Mouse (Mus musculus) retina, adult 2 months (tissue): ENCODE measurements around the gene Trak1.
"Not testable (repeated sequence)": the region's sequence is repeated elsewhere in the genome, so short reads cannot be mapped to it uniquely, and the experiment has no call there.

Experiments
- DNase-seq: peaks from one replicate; pipeline ENCODE4 v3.0.0-alpha.2; 2012; ENCODE audit warnings: low read depth, low spot score

Gene Trak1

DNA sequence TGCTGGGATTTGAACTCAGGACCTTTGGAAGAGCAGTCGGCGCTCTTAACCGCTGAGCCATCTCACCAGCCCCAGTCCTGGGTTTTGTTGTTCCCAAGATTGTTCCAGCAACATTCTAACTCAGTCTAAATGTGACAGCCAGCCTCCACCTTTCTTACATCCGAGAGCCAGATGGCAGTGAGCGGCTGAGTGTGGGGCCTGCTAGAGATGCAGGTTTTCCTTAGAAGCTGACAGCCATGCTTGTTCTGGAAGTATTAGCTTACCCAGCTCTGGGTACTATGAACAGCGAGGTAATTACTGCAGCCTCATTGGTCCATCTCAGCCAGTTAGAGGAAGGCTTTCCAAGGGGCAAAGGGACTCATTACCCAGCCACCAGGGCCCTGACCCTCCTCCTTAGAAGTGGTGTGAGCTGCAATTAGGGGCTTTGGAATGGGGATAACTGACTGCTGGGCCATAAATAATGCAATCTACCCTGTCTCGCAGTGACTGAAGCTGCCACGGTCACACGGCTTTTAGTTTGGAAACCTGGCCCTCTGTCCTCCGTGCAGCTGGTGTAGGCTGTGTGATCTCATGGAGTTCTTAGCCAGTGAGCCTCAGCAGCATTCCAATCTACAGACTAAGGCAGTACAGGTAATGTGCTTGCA is 22.1 kb downstream of the Trak1 start:
- DNase-seq, result no peak

DNA sequence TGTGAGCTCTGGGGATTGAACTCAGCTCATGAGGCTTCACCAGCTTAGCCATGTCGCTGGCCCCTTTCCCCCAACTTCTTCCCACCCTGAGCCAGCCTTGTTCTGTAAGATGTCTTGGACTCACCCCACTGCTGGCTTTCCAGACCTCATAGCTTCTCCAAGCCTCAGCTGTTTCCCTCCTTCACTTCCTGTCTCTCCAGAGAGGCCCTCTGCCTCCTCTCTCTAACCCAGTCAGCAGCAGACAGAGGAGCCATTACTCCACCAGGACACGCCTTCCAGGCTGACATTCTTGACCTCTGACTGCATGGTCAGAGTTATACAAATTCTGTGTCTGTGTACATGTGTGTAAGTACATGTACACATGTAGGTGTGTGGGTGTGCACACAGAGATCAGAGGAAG is 23.1 kb downstream of the Trak1 start:
- DNase-seq, result no peak

DNA sequence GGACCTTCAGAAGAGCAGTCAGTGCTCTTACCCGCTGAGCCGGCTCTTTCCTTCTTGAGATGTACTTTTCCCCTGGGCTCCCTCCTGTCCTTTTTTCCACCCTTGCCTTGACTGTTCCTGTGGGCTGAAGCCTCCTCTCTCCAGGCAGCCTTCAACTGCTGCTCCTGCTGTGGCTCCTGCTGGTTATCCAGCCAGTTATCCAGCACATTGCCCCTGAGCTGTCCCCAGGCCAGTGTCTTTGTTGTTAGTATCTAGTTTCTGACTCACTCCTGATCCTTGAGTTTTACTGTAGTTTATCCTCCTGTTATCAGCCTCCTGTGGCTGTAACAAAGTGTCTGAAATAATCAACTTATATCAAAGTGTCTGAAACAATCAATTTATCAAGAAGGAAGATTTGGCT is 23.8 kb downstream of the Trak1 start:
- no peak for DNase-seq

DNA sequence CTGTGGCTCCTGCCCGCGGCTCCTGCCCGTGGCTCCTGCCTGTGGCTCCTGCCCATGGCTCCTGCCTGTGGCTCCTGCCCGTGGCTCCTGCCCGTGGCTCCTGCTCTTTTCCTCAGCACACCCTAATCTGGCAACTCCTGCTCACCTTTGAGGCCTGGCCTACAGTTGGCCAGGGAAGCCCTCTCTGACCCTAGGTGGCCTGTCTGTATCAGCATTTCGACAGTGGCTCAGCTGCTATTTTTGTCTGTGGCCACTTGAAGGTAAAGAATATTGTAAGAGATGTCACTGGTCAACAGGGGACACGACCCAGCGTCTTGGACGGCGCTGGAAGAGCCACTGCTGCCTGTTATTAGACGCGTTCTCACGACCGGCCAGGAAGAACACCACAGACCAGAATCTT is 24.7 kb downstream of the Trak1 start:
- DNase-seq, result no peak

DNA sequence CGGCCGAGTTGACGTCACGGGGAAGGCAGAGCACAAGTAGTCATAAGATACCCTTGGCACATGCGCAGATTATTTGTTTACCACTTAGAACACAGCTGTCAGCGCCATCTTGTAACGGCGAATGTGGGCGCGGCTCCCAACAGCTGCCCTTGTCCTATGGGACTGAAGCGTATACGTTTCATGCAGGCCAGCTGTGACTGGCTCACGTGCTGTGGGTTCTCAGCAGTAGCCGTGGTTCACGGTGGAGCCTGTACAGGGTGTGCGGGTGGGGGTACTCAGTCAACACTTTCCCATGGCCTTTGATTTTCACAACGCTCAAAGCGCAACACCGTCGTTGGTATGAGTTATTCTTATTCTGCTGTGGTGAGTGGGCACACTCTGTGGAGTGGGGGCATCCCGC is 31.0 kb downstream of the Trak1 start:
- not testable (repeated sequence) for DNase-seq

DNA sequence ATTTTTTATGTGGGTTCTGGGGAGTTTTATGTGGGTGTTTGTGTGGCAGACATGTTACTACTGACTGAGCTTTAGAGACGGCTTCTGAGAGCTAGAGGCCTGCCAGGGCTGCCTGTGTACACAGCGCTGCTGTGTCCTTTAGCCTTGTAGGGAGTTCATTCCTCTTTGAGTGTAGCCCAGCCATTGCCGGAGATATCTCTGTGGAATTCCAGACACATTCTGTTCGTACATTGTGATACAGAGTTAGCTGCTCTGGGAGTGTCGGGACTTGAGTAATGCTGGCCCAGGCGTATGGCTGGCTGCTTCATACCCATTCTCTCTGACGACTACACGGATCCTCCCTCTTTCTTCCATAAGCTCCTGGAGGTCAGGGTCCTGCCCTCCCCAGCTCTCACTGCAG is 31.9 kb downstream of the Trak1 start:
- DNase-seq, result no peak

DNA sequence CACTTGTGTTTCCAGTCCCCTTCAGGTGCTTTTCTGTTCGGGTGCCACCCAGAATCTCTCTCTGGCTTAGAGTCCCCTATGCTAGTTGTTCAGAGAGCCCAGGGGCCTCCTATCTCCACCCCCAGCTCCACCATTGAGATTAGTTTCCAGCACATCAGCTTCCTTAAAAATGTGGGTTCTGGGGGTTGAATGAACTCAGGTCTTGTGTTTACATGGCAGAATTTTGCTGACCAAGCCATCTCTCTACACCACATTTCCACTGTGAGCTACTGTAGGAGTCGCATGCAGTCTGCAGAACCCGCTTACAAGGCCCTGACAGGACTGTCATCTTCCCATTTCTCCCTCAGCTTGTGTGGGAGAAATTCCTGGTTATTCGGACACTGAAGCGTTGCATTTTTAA is 32.8 kb downstream of the Trak1 start:
- DNase-seq, result no peak

DNA sequence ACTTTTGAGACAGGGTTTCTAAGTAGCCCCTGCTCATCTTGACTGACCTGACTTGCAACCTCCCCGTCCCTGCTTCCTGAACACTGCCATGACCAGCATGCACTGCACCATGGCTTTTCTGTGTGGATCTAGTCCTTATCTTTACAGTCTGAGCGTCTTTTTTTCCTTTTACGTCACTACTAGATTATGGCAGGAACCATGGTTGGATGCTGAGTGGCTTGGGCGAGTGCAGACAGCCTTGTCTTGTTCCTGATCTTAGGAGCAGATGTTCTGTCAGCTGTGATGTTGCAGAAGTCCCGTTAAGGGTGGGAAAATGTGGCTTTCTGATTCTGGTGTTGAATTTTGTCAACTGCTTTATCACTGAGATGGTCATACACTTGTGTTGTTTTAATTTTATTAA is 34.1 kb downstream of the Trak1 start:
- no peak for DNase-seq

DNA sequence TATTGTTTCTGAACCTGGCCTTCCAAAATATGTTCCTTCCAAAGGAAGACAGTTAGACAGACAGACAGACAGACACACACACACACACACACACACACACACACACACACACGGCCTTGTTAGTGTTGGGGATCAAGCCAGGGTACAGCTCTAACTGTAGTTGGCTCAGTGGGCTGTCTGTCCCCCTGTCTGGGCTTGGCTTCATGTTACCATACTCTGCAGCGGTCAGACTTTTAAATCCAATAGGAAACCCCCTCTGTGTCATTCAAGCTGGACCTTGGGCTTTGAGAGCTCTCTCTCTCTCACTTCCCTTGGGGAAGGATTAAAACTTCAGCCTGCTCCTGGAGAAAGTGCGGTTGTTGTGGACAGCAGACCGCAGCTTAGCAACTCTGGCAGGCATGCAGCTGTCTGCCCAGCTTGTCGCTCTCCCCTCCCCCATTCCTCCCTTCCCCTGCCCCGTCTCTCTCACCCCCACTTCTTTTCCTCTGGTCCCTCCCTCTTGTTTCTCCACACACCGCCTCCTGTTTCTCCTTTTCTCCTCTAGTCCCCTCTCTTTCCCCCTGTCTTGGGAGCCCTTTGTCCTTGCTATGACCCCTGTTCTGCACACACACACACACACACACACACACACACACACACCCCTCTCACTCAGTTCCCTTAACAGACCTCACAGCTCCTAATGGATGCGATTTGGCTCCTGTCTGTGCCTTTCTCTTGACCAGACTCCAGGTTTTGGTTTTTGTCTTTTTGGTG is 34.8 kb downstream of the Trak1 start:
- no peak for DNase-seq

DNA sequence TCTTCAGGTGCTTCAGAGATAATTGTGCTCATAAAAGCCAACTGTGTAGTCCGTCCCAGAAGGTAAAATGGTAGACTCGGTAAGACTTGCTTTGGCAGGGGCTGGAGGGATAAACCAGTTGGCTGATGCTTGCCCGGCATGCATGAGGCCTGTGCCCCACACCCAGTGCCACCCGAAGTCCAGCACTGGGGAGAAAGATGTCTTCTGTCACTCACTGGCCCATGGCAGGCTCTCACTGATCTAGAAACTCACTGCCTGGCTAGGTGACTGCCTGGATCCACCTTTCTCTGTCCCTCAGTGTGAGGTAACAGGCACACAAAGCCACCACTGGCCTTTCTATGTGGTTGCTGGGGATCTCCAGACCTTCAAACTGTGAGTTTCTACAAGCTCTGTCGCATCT is 36.3 kb downstream of the Trak1 start:
- no peak for DNase-seq

DNA sequence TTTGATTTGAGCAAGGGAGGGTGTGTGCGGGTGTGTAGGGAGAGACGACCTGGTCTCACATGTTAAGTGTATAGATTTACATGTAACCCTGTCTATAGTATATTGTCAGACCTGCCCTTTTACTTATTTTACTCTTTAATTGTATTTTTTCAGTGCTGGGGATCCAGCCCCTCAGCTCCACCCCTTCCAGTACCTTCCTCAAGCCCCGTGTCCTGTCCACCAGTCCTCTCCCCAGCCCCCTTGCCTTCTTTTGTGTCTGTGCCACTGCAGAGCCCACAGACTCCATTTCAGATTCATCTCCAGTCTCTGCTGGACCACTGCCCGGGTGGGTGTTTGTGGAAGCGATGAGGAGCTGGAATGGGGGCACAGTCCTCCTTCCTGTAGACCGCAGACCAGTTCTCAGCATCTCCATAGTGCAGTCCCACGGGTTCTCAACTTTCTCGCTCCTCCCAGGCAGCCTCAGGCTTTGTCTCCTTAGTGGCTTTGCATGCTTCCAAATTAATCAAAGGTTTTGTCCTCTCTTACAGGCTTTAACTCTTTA is 37.1 kb downstream of the Trak1 start:
- DNase-seq, result no peak

DNA sequence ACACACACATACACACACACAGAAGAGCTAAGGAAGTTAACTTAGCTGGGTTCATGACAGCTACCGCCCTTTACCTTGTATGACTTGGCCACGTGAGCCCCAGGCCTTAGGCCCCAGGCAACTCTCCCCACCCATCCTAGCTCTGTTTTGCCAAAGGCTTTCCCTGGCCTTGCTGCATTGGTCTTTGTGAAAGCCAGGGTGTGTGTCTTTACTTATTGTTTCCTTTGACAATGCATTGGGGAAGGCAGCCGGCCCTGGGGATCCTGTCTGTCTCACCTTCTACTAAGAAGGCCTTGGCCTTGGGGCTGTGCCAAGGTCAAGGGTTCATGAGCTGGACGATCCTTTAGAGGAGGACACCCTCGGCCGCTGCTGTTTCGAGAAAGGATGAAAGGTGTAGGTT is 38.3 kb downstream of the Trak1 start:
- DNase-seq, result no peak

DNA sequence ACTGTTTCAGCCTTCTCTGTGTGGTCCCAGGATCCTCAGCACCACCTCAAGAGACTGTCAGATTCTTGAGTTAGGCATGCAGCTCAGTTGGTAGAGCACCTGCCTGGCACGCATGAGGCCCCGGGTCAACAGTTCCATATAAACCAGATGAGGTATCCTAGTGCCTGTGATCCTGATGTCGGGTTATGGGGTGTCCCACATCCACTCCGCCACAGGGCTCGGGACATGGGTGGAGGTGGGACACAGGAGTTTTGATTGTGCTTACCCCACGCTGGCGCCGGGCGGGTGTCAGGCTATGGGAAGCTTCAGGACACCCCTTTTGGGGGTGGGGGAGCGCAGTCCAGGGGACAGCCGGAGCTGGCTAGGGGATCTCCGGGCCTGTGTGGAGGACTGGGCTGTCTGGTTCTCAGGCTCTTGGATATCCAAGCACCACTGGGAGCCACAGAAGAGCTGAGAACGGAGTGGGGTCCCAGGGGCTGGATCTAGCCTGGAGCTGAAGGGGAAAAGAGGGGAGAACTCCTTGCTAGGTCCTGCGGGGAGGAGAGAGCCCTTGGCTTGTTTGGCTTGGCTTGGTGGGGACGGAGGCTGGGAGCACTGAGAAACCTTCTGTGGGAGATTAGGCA is 39.1 kb downstream of the Trak1 start:
- DNase-seq, result no peak

DNA sequence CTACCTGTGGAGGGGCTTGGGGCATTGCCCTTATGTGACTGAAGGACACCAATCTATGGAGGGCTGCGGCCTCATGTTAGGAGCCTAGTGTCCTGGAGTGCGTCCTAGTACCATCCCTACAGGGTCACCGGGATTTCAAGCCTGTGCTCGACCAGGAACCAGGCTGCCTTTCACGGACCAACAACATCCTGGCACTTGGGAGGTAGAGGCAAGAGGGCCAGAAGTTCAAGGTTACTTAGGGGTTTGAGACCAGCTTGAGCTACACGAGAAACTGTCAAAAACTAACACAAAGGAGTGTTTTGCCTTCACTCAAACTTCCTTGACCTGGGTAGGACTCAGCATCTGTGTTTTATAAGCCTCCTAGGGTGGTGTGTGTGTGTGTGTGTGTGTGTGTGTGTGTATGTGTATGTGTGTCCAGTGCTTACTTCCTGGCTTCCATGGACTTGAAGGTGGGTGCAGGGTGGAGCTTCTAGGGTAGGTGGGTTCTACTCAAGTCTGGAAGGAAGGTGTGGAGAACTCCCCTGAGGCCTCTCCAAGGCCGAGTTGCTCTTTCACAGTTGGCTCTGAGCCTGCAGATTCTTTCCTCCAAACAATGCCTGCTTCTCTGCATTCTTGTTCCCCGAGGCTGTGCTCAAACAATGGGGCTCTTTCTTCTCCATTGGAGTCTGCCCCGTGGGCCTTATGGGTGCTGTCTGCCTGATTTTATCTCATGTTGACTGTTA is 40.1 kb downstream of the Trak1 start:
- DNase-seq, result no peak

DNA sequence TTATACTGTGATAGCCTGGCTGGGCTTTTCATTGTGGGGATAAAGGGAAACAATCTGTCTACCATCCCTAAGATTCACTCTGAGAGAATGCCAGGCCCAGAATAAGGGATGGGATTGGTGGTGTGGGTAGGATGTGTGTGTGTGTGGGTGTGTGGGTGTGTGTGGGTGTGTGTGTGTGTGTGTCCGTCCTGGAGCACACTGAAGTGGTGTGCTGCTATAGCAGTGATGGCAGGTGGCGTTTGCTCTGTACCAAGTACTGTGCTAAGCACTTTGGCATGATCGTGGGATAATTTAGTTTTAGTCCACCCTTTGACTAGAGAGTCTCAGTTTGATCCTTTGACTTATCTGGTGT is 40.6 kb downstream of the Trak1 start:
- DNase-seq, result no peak

DNA sequence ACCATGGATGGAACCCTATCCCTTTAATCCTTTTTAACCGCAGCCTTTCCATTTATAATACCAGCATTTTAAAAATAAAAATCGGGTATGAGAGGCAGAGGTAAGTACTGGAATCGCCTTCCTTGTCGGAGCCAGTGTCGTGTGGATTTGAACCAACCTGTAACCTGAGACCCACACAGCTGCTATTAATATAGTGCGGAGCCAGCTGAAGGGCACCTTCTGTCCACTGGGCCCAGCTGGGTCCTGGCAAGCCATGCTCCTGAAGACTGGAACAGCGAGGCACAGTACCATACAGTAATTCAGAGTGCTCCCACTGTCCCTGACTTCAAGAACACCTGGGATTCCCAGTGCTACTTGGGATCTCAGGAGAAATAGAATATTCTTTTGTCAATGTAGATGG is 44.5 kb downstream of the Trak1 start:
- DNase-seq, result no peak

DNA sequence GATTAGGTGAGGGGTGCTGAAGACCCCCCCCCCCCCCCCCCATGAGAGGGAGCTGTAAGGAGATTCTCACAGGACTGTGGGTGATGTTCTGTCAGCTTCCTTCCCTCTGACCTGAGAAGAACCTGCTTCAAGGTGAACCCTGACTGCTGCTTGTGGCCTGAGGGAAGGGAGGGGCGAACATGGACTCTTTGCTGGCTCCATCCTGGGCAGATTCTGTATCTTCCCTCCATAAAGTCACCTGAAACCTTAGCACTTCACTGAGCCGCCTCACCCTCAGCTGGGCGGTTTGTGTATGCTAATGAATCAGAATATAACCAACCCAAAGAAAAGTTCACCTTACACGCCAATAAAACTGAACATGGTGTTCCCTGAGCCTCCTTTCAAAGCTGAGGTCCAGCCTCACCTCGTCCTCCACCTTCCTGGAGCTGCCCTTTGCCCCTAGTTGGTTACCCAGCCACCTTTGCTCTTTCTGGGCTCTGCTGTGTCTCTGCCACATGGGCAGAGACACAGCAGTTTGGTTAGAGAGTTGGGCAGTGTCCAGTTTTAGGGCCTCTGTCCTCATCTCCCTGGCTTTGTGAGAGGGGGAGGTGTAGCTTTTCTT is 45.3 kb downstream of the Trak1 start:
- no peak for DNase-seq

DNA sequence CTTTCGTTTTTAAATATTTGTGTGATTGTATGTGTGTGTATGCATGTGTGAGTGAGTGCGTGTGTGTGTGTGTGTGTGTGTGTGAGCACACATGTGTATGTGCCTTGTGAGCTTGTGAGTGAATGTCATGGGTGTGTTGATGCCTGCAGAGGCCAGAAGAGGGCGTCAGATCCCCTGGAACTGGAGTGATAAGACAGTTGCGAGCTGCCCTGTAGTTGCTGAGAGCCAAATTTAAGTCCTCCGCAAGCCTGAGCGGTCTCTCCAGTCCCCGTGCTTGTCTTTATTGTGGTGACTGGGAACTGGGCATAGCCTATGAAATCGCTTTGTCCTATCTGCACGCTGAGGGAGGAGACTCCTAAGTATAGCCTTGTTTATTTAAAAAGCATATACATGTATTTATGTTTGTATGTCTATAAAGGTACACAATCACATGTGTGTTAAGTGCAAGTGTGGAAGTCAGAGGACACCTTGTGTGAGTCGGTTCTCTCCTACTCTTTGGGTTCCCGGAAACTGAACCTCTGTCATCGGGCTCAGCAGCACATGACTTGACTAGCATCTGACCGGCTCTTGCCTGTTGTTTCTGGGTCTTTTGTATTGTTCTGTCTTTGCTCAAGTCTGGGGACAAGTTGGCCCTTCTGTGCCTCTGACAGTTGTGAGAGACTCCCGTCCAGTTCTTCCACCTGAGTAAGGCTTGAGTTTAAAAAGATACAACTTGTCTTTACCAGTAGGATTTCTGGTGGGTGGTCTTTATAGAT is 46.0 kb downstream of the Trak1 start:
- DNase-seq, result no peak

DNA sequence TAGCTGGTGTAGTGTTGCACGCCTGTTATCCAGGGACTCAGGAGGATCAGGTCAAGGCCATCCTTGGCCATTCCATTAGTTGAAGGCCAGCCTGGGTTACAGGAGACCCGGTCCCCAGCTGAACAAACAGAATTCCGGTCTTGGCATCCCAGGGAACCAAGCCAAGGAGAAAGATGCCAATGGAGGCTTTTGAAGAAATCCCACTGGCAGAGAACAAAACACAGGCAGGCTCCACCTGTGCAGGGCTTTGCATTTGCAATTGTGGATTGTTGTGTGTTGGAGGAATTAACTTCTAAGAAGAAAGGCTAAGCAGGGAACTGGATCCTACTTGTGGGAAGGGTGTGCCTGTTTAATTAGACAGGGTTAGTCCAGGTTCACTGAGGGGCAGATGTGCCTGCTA is 47.0 kb downstream of the Trak1 start:
- no peak for DNase-seq

DNA sequence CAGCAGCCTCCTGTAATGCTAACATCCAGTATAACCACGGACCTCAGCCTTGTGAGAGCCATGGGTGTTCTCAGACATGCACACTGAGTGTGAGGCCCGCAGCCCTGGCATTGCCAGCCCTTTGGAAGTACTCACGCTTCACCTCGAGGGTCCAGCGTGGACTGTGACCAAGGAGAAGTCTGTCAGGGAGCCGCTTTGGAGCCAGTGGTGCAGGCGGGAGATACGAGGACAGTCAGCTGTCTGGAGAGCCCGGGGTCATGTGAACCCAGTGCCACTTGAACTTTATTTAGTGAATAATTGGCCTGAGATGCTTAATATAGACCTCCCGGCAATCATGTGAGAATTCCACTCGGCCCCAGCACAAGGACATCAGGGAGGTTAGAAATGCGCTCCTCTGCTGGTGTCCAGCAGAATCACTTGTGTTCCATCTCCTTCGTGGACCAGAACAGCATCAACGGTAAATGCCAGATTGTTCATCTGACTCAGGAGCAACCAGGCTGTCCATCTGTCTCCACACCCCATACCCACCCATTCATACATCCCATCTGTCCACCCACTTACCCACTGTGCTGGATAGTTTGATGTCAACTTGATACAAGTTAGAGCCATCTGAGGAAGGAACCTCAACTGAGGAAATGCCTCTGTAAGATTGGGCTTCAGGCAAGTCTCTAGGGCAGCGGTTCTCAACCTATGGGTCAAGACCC is 48.3 kb downstream of the Trak1 start:
- no peak for DNase-seq

DNA sequence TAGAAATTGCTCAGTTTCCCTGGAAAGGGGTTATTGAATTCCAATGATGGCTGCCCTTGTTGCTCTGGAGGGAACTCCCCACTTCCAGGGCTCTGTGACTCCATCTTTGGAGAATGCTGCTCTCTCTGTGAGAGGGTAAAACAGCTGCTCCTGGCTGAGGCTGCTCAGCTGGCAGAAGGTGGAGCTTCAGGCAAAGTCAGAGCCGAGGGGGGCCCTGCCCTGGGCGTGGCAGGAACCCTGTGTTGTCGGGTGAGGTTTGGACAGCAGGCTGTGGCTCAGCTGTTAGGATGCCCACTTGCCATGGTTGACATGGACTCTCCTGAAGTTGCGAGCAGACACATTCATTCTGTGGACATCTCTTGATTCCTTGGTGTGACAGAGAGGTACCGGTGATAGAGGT is 49.3 kb downstream of the Trak1 start:
- no peak for DNase-seq
